Mouse (Mus musculus) CH12.LX (cell line): ENCODE results near the gene Eif3k. TPM values are rescaled to one million over a fixed set of nuclear protein-coding genes. Genes with fewer than 3 reads are reported as not detected.

ENCODE experiments used
- DNase-seq: peaks from one replicate; pipeline ENCODE4 v3.0.0-alpha.2; 2013; ENCODE audit errors: extremely low read depth
- H3K27ac ChIP-seq: 2 replicates; pipeline ENCODE4 v1.5.1; 2012; ENCODE audit warnings: low read depth, mild to moderate bottlenecking, control low read depth, moderate library complexity; ENCODE audit not compliant: insufficient read depth
- H3K27me3 ChIP-seq: replicated peaks from 2 replicates; pipeline ENCODE3; 2012; ENCODE audit warnings: inconsistent platforms
- H3K36me3 ChIP-seq, 2 experiments: replicated peaks in 1 of 2; 2 replicates each; pipeline versions ENCODE3 to v1.6.1; 2012; ENCODE audit warnings: inconsistent platforms in 1 of 2, low read length in 1 of 2, mild to moderate bottlenecking in 1 of 2, mixed read lengths in 1 of 2, moderate library complexity in 1 of 2; ENCODE audit not compliant: control insufficient read depth in 1 of 2, insufficient read depth in 1 of 2
- H3K4me1 ChIP-seq, 2 experiments: 2 replicates each; pipeline ENCODE4 v1.6.1; 2012; ENCODE audit warnings: inconsistent platforms in 1 of 2, moderate library complexity in 1 of 2; ENCODE audit not compliant: insufficient read depth in 2 of 2, control insufficient read depth in 1 of 2
- H3K4me2 ChIP-seq: 2 replicates; pipeline ENCODE4 v1.6.1; 2012; ENCODE audit warnings: low read depth, mild to moderate bottlenecking, control low read depth; ENCODE audit not compliant: poor library complexity, insufficient read depth, severe bottlenecking
- H3K4me3 ChIP-seq, 3 experiments: fragments of 150-350 bp in 1 of 3; sonication (generic) in 1 of 3; replicated peaks in 1 of 3; 2 replicates each; pipeline versions ENCODE3 to v1.5.1; 2011 to 2012; ENCODE audit warnings: low read depth in 2 of 3, low read length in 2 of 3, mild to moderate bottlenecking in 2 of 3, moderate library complexity in 2 of 3, control low read depth in 1 of 3, improper control_type of control experiment in 1 of 3, inconsistent platforms in 1 of 3, mixed read lengths in 1 of 3; ENCODE audit not compliant: poor library complexity in 1 of 3
- H3K79me2 ChIP-seq: replicated peaks from 2 replicates; pipeline ENCODE4 v1.6.1; 2012; ENCODE audit warnings: mild to moderate bottlenecking, moderate library complexity; ENCODE audit not compliant: control insufficient read depth, poor library complexity, insufficient read depth, severe bottlenecking; ENCODE audit errors: extremely low read depth
- H3K9ac ChIP-seq: 2 replicates; pipeline ENCODE4 v1.6.1; 2012; ENCODE audit warnings: low read depth, mild to moderate bottlenecking, control low read depth, moderate library complexity; ENCODE audit not compliant: insufficient read depth
- H3K9me3 ChIP-seq: replicated peaks from 2 replicates; pipeline ENCODE3; 2012; ENCODE audit warnings: low read length, inconsistent platforms, mixed read lengths
- CHD1 ChIP-seq: IDR thresholded peaks from 2 replicates; pipeline ENCODE4 v1.6.1; 2012; ENCODE audit warnings: low read depth, low read length, improper control_type of control experiment, inconsistent platforms
- CHD2 ChIP-seq: IDR thresholded peaks from 2 replicates; pipeline ENCODE4 v1.6.1; 2011; ENCODE audit warnings: low read length, improper control_type of control experiment
- CTCF ChIP-seq, 2 experiments: IDR thresholded peaks in 1 of 2; conservative IDR thresholded peaks in 1 of 2; 2 replicates each; pipeline ENCODE4 v1.5.1; 2011 to 2012; ENCODE audit warnings: low read depth in 2 of 2, low read length in 2 of 2, improper control_type of control experiment in 1 of 2, inconsistent platforms in 1 of 2, mild to moderate bottlenecking in 1 of 2, moderate library complexity in 1 of 2
- E2F4 ChIP-seq: IDR thresholded peaks from 2 replicates; pipeline ENCODE4 v1.6.1; 2011; ENCODE audit warnings: low read depth, low read length, improper control_type of control experiment; ENCODE audit not compliant: insufficient replicate concordance
- EP300 ChIP-seq: IDR thresholded peaks from 2 replicates; pipeline ENCODE4 v1.6.1; 2011; ENCODE audit warnings: low read length, improper control_type of control experiment
- GABPA ChIP-seq: IDR thresholded peaks from 2 replicates; pipeline ENCODE4 v1.6.1; 2012; ENCODE audit warnings: low read depth, low read length, improper control_type of control experiment, inconsistent platforms; ENCODE audit not compliant: insufficient replicate concordance
- IRF4 ChIP-seq: IDR thresholded peaks from 2 replicates; pipeline ENCODE4 v1.6.1; 2014; ENCODE audit warnings: low read depth, mild to moderate bottlenecking, inconsistent platforms, low read length, improper control_type of control experiment
- JUN ChIP-seq: IDR thresholded peaks from 2 replicates; pipeline ENCODE4 v1.6.1; 2011; ENCODE audit warnings: low read depth, mild to moderate bottlenecking, low read length, improper control_type of control experiment, moderate library complexity; ENCODE audit not compliant: insufficient read depth
- JUND ChIP-seq: conservative IDR thresholded peaks from 2 replicates; pipeline ENCODE4 v1.6.1; 2011; ENCODE audit warnings: low read depth, low read length, improper control_type of control experiment
- MEF2A ChIP-seq: IDR thresholded peaks from 2 replicates; pipeline ENCODE4 v1.6.1; 2014; ENCODE audit warnings: low read depth, mild to moderate bottlenecking, inconsistent platforms, low read length, improper control_type of control experiment, borderline replicate concordance
- NRF1 ChIP-seq: IDR thresholded peaks from 2 replicates; pipeline ENCODE4 v1.6.1; 2014; ENCODE audit warnings: low read depth, mild to moderate bottlenecking, inconsistent platforms, low read length, improper control_type of control experiment, moderate library complexity
- POLR2A ChIP-seq: IDR thresholded peaks from 2 replicates; pipeline ENCODE4 v1.6.1; 2011; ENCODE audit warnings: low read depth, mild to moderate bottlenecking, improper control_type of control experiment, low read length
- POLR2AphosphoS2 ChIP-seq: IDR thresholded peaks from 2 replicates; pipeline ENCODE4 v1.6.1; 2011; ENCODE audit warnings: low read depth, low read length, improper control_type of control experiment
- RAD21 ChIP-seq: IDR thresholded peaks from 2 replicates; pipeline ENCODE4 v1.6.1; 2011; ENCODE audit warnings: low read depth, mild to moderate bottlenecking, low read length, improper control_type of control experiment, moderate library complexity
- SIN3A ChIP-seq: IDR thresholded peaks from 2 replicates; pipeline ENCODE4 v1.6.1; 2012; ENCODE audit warnings: low read length, improper control_type of control experiment, inconsistent platforms
- SMC3 ChIP-seq: IDR thresholded peaks from 2 replicates; pipeline ENCODE4 v1.6.1; 2011; ENCODE audit warnings: low read depth, low read length, improper control_type of control experiment
- UBTF ChIP-seq: IDR thresholded peaks from 2 replicates; pipeline ENCODE4 v1.6.1; 2012; ENCODE audit warnings: low read depth, mild to moderate bottlenecking, inconsistent platforms, low read length, improper control_type of control experiment, moderate library complexity
- USF1 ChIP-seq: IDR thresholded peaks from 2 replicates; pipeline ENCODE4 v1.6.1; 2014; ENCODE audit warnings: low read depth, mild to moderate bottlenecking, inconsistent platforms, low read length, improper control_type of control experiment
- USF2 ChIP-seq: conservative IDR thresholded peaks from 2 replicates; pipeline ENCODE4 v1.6.1; 2011; ENCODE audit warnings: low read depth, low read length, improper control_type of control experiment
- ZC3H11A ChIP-seq: IDR thresholded peaks from 2 replicates; pipeline ENCODE4 v1.6.1; 2012; ENCODE audit warnings: low read depth, mild to moderate bottlenecking, inconsistent platforms, low read length, improper control_type of control experiment
- ZKSCAN1 ChIP-seq: IDR thresholded peaks from 2 replicates; pipeline ENCODE4 v1.6.1; 2012; ENCODE audit warnings: low read depth, inconsistent platforms, low read length, improper control_type of control experiment, borderline replicate concordance
- ZNF384 ChIP-seq: IDR thresholded peaks from 2 replicates; pipeline ENCODE4 v1.6.1; 2012; ENCODE audit warnings: low read depth, low read length, improper control_type of control experiment, inconsistent platforms
- dilution Hi-C: fragments of 300-500 bp; cut with MboI; formaldehyde crosslinking; loops from 2 replicates; pipeline ENCODE4 v1.14.3; 2020; ENCODE audit warnings: low sequenced_read_pairs; ENCODE audit not compliant: extremely low pct_unique_long_range_greater_than_20kb, extremely low pct_ligation_motif_present
- in situ Hi-C: fragments of 300-500 bp; cut with MboI; formaldehyde crosslinking; loops from 3 replicates; pipeline ENCODE4 v1.14.3; 2019; ENCODE audit warnings: low sequenced_read_pairs, low pct_ligation_motif_present, low pct_unique_long_range_greater_than_20kb, mixed read lengths
- polyA plus RNA-seq: library from polyadenylated mRNA; unstranded; fragments of >175 nt; gene quantifications from 2 replicates; pipeline ENCODE4 v1.2.1, GENCODE M21; 2012; ENCODE audit warnings: low read depth; ENCODE audit not compliant: insufficient read length
- total RNA-seq, 2 experiments: library from RNA; depleted of rRNA; stranded (reverse); fragments of 300-350 nt in 1 of 2; fragments of >200 nt in 1 of 2; gene quantifications; 2 replicates each; pipeline ENCODE4 v1.2.3; 2012 to 2014

Eif3k gene
- total and polyA plus RNA-seq, 3 experiments: 513 to 658 (median 584) TPM

- DNase-seq: no peak
- Histone ChIP-seq H3K27me3 (no peaks in the 10 kb centered on the region), H3K27ac (no peak overlapping the region), H3K9me3 (no peaks in the 10 kb centered on the region), H3K4me3 (no peak overlapping the region), H3K4me1 (peaks cover 10 to 65% of the 10 kb centered on the region in 2 experiments), H3K36me3 (peaks cover 0 to 24% of the 10 kb centered on the region in 2 experiments), H3K4me2 (no peak overlapping the region), H3K9ac (no peak overlapping the region), H3K79me2 (peaks cover 65% of the 10 kb centered on the region)
- dilution Hi-C loops: no loop called here
- in situ Hi-C loops: no loop called here
- TF ChIP-seq CHD2 (no peak), GABPA (no peak), SIN3A (no peak), ZKSCAN1 (no peak), ZNF384 (peak; percentile 79), JUN (no peak), CHD1 (no peak), POLR2A (no peak)
Measured at GRCm38 (mm10) chr7:28957997-28958725, 23.5 kb downstream of the Eif3k start.

- dilution Hi-C loops (no loop called here), in situ Hi-C loops (no loop called here)
- Histone ChIP-seq H3K27me3 (no peaks in the 10 kb centered on the region), H3K9ac (no peak overlapping the region), H3K27ac (no peak overlapping the region), H3K4me3 (no peak overlapping the region), H3K79me2 (peaks cover 69% of the 10 kb centered on the region), H3K4me2 (no peak overlapping the region; the same call in 1 of the 2 replicates), H3K36me3 (peaks cover 0 to 27% of the 10 kb centered on the region in 2 experiments), H3K4me1 (peaks cover 10 to 71% of the 10 kb centered on the region in 2 experiments), H3K9me3 (no peaks in the 10 kb centered on the region)
- no peak for DNase-seq
- TF ChIP-seq NRF1: no peak
- no peak for TF ChIP-seq POLR2AphosphoS2
- no peak for TF ChIP-seq ZNF384
- no peak for TF ChIP-seq IRF4
- no peak for TF ChIP-seq MEF2A
- TF ChIP-seq EP300: no peak
- TF ChIP-seq CTCF (conservative IDR thresholded peaks at IDR 0.05 in 1 of 2, IDR thresholded peaks at IDR 0.05 in 1 of 2; ENCODE audit: low read depth in 2 of 2, low read length in 2 of 2): no peak
- no peak for TF ChIP-seq CHD2
- no peak for TF ChIP-seq E2F4
- TF ChIP-seq USF1: no peak
- no peak for TF ChIP-seq SMC3
- no peak for TF ChIP-seq USF2
- no peak for TF ChIP-seq JUND
- TF ChIP-seq CHD1: no peak
- TF ChIP-seq POLR2A: no peak
- TF ChIP-seq GABPA: no peak
- TF ChIP-seq ZC3H11A: no peak
- TF ChIP-seq UBTF: no peak
- no peak for TF ChIP-seq RAD21
- TF ChIP-seq, all 38 proteins: peak for 0
Measured at GRCm38 (mm10) chr7:28957286-28957685, 24.4 kb downstream of the Eif3k start.
